Mouse (Mus musculus) limb, embryonic 11.5 days (tissue): ENCODE results near the gene Lpp. TPM values are rescaled to one million over a fixed set of nuclear protein-coding genes. Genes with fewer than 3 reads are reported as not detected.

Experiments used
- ATAC-seq: fragments of 200-750 bp; cut with Nextera tagmentation; 2 replicates; pipeline ENCODE4 v1.8.0; 2017; ENCODE audit warnings: low read depth; ENCODE audit not compliant: insufficient number of reproducible peaks, low FRiP score, low TSS enrichment
- DNase-seq: peaks from one replicate; pipeline ENCODE4 v3.0.0-alpha.2; 2015; ENCODE audit warnings: low spot score
- H3K27ac ChIP-seq: fragments of 300-500 bp; sonication (generic); replicated peaks from 2 replicates; pipeline ENCODE4 v1.5.1; 2014; ENCODE audit warnings: low read depth, mild to moderate bottlenecking, low read length
- H3K27me3 ChIP-seq: fragments of 300-500 bp; sonication (generic); 2 replicates; pipeline ENCODE4 v1.6.1; 2014; ENCODE audit warnings: mild to moderate bottlenecking, low read length, mixed read lengths; ENCODE audit not compliant: control insufficient read depth, insufficient read depth
- H3K36me3 ChIP-seq: fragments of 300-500 bp; sonication (generic); 2 replicates; pipeline ENCODE4 v1.6.1; 2014; ENCODE audit warnings: mild to moderate bottlenecking, low read length, moderate library complexity, mixed read lengths; ENCODE audit not compliant: control insufficient read depth, insufficient read depth
- H3K4me1 ChIP-seq: fragments of 300-500 bp; sonication (generic); 2 replicates; pipeline ENCODE4 v1.6.1; 2014; ENCODE audit warnings: low read length, mixed read lengths; ENCODE audit not compliant: control insufficient read depth, insufficient read depth
- H3K4me2 ChIP-seq: fragments of 300-500 bp; sonication (generic); 2 replicates; pipeline ENCODE4 v1.6.1; 2014; ENCODE audit warnings: low read depth, mild to moderate bottlenecking, moderate library complexity; ENCODE audit not compliant: severe bottlenecking
- H3K4me3 ChIP-seq: fragments of 300-500 bp; sonication (generic); 2 replicates; pipeline ENCODE4 v1.5.1; 2014; ENCODE audit warnings: low read depth, low read length
- H3K9ac ChIP-seq: fragments of 300-500 bp; sonication (generic); 2 replicates; pipeline ENCODE4 v1.6.1; 2014; ENCODE audit warnings: mild to moderate bottlenecking, low read length
- H3K9me3 ChIP-seq: fragments of 300-500 bp; sonication (generic); 2 replicates; pipeline ENCODE4 v1.6.1; 2016; ENCODE audit warnings: low read length; ENCODE audit not compliant: control insufficient read depth
- WGBS: fragments of 180-500 bp; shearing (Covaris S2); extraction: QIAGEN DNeasy Blood & Tissue Kit; methylation state at CpG from one replicate; pipeline ENCODE4 v1.1.7; 2014; 5-methylcytosine and 5-hydroxymethylcytosine counted together
- polyA plus RNA-seq: library from polyadenylated mRNA; unstranded; fragments of >200 nt; fragmentation: Nextera tagmentation; extraction: Ambion mirVana; gene quantifications from 2 replicates; pipeline ENCODE4 v1.2.1, GENCODE M21; 2014

The Lpp gene
- polyA plus RNA-seq, 1 experiment from 2014 or later: 38.2 TPM

DNA sequence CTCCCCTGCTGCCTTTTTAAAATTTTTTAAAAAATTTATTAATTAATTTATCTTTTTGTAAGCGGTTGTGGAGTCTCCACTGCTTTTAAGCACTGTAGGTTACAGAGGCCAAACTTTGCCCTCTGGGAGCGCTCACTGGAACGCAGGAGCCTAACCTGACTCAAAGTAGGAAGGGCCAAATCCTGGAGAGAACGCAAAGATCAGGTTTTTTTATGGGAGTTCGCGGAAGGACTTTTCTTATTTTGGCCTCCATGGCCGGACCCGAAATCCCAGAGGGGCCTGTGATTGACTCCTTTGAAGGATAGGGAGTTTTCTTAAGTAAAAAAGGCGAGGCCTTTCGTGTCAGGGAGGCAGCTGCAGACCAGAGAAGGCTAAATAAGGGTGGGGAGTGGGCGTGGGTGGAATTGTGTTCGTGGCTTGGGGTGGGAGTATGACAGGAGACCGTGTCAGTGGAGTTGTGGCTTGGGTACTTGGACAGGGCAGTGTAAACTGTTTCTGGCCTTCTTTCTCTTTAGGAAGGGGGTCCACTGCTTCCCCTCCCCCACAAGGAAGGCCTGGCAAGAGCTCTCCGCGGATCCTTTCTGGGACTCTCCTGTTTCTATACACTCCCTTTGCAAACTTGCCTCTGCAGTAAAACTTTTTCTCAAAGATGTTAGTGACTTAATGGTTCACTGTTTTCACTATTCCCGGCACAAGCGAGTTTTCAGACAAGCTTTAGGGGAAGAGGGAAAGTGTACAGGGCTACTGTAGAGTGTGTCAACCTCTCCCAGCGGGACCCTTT lies 1.1 kb downstream of the Lpp start:
- Histone ChIP-seq H3K4me1 (peaks cover 18% of the 10 kb centered on the region), H3K27ac (peak overlapping the region; percentile 97; the same call in 1 of the 2 replicates), H3K27me3 (no peaks in the 10 kb centered on the region), H3K4me3 (peak overlapping the region; percentile 76), H3K9me3 (no peaks in the 10 kb centered on the region), H3K36me3 (no peaks in the 10 kb centered on the region), H3K9ac (peak overlapping the region; percentile 97), H3K4me2 (peak overlapping the region; percentile 45)
- ATAC-seq (no peak), DNase-seq (peak; percentile 52)
- 6% methylated on average over 18 of the region's 18 CpGs for WGBS

DNA sequence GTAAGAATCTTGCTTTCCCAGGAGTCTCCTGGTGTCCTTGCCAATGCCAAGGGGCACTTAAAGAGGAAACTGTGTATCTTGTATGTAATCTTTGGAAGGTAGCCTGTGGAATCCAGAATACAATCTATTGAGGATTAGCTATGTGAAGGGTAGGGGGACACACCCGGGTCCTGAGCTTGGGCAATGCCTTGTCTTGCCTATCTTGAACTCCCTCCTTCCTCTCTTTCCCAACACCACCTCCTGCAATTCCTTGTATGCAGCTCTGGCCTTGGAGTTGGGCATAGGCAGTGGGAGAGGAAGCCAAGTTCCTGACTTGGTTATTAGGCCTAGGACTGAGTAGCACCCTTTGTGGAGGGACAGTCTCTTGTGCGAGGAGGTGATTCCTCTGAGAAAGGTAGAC lies 1.8 kb downstream of the Lpp start:
- DNase-seq (no peak), ATAC-seq (no peak)
- Histone ChIP-seq H3K4me1 (peaks cover 18% of the 10 kb centered on the region), H3K9me3 (no peaks in the 10 kb centered on the region), H3K4me2 (peak overlapping the region; percentile 45), H3K4me3 (peak overlapping the region; percentile 76), H3K9ac (peak overlapping the region; percentile 97; the same call in 1 of the 2 replicates), H3K27ac (no peak overlapping the region), H3K36me3 (no peaks in the 10 kb centered on the region), H3K27me3 (no peaks in the 10 kb centered on the region)
- WGBS: 81% methylated on average over 2 of the region's 2 CpGs

DNA sequence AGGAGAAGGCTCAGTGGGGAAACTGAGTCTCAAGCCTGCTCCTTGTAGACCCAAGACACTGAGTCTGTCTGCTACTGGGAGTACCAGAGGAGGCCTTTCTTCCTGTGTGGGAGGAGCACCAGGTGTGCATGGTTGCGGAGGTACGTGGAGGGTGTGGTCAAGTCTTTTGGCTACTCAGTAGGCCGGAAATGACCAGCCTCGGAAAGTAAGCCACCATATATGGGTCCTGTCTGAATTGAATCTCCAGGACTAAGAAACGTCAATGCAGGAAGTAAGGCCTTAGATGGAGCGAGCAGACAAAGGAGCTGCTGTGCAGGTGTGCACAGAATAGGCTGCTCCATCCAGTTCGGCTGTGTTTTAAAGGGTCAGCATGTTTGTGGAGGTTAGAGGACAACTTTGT lies 3.2 kb downstream of the Lpp start:
- H3K4me3 ChIP-seq: no peak overlapping the region
- H3K9ac ChIP-seq: no peak overlapping the region
- H3K4me1 ChIP-seq: peaks cover 18% of the 10 kb centered on the region
- H3K4me2 ChIP-seq: no peak overlapping the region
- H3K27ac ChIP-seq: no peak overlapping the region
- WGBS: 85% methylated on average over 7 of the region's 7 CpGs
- no peaks in the 10 kb centered on the region for H3K9me3 ChIP-seq
- DNase-seq: no peak
- H3K36me3 ChIP-seq: no peaks in the 10 kb centered on the region
- ATAC-seq: no peak
- no peaks in the 10 kb centered on the region for H3K27me3 ChIP-seq

DNA sequence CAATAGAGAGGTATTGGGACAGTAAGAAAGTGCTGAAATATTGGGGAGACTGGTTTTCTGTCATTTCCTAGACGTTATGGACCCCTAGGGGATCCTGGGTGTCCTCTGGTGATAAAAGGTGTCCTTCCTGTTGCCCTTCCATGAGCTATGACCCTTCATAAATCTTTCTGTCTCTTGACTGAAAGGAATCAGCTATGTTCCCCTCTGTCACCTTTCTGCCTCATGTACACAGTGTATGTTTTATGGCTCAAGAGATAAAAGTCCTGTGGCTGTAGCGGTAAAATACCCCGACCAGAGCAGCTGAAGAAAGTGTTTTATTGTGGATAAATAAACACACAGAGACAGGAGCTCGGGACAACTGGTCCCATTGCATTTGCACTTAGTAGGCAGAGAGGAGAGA lies 5.2 kb downstream of the Lpp start:
- Histone ChIP-seq H3K36me3 (no peaks in the 10 kb centered on the region), H3K27me3 (no peaks in the 10 kb centered on the region), H3K4me1 (peaks cover 18% of the 10 kb centered on the region), H3K27ac (no peak overlapping the region), H3K4me3 (no peak overlapping the region), H3K4me2 (no peak overlapping the region), H3K9me3 (no peaks in the 10 kb centered on the region), H3K9ac (no peak overlapping the region)
- WGBS: 8% methylated on average over 4 of the region's 4 CpGs
- DNase-seq (no peak), ATAC-seq (no peak)

DNA sequence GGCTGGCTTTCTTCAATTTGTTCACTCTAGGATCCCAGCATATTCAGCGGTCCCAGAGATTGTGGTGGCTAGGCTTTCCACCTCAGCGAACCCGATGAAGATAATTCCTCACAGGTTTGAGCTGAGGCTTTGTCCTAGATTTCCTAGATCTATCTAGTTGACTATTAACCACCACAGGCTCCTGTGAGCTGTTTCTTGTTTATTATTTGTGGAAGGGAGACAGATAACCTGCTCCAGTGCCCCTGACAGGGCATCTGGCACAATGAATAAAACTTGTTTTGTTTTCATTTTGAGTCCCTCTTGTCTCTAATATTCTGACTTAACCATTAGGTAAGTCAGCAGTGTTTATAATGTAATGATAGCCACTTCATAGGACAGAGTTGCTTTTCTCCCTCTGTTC lies 5.6 kb downstream of the Lpp start:
- Histone ChIP-seq H3K4me1 (peaks cover 18% of the 10 kb centered on the region), H3K9ac (no peak overlapping the region), H3K4me3 (no peak overlapping the region), H3K36me3 (no peaks in the 10 kb centered on the region), H3K4me2 (no peak overlapping the region), H3K9me3 (no peaks in the 10 kb centered on the region), H3K27me3 (no peaks in the 10 kb centered on the region), H3K27ac (no peak overlapping the region)
- ATAC-seq (no peak), DNase-seq (no peak)
- 59% methylated on average over 3 of the region's 3 CpGs for WGBS

DNA sequence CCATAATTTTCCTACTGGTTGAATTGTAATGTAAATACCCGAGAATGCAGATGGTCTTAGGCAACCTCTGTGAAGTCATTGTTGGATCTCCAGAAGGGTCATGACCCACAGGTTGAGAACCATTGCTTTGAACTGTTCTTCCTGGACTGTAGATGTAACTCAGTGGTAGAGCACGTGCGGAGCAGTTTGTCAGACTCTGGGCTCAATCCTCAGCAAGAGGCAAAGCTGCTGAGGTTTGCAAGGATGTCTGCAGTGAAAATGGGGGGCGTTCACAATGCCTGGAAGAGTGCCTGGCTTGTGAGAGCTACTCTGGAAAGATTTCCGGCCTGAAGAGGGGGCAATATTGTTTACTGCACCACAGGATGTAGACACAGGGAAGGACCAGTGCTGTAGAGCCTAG lies 6.2 kb downstream of the Lpp start:
- 67% methylated on average over 5 of the region's 5 CpGs for WGBS
- Histone ChIP-seq H3K4me1 (peaks cover 16% of the 10 kb centered on the region), H3K27ac (no peak overlapping the region), H3K9me3 (no peaks in the 10 kb centered on the region), H3K36me3 (peaks cover 1% of the 10 kb centered on the region; the same call in 1 of the 2 replicates), H3K9ac (no peak overlapping the region), H3K4me3 (no peak overlapping the region), H3K4me2 (no peak overlapping the region), H3K27me3 (no peaks in the 10 kb centered on the region)
- ATAC-seq (no peak), DNase-seq (no peak)

DNA sequence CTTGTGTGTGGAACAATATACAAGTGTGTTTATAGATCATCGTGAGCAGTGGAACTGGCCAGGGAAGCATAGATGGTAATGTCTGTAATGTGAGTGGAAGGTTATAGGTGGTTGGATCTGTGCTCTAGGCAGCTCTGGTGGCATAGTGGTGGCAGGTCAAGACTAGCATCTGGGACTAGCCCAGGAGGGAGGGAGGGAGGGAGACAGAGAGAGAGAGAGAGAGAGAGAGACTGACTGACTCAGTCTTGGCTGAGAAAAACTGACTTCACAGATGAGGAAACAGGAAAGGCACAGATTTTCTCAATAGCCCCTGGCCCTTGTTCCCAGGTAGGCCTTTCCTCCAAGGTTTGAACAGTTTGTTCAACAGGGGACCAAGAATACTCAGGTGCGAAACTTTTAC lies 7.5 kb downstream of the Lpp start:
- H3K4me1 ChIP-seq: peaks cover 9% of the 10 kb centered on the region; the same call in 1 of the 2 replicates
- no peak for ATAC-seq
- H3K36me3 ChIP-seq: peaks cover 2% of the 10 kb centered on the region; the same call in 1 of the 2 replicates
- no peak overlapping the region for H3K9ac ChIP-seq
- no peak overlapping the region for H3K4me2 ChIP-seq
- no peak for DNase-seq
- no peaks in the 10 kb centered on the region for H3K27me3 ChIP-seq
- H3K4me3 ChIP-seq: no peak overlapping the region
- H3K27ac ChIP-seq: no peak overlapping the region
- H3K9me3 ChIP-seq: no peaks in the 10 kb centered on the region
- 88% methylated on average over 2 of the region's 2 CpGs for WGBS

DNA sequence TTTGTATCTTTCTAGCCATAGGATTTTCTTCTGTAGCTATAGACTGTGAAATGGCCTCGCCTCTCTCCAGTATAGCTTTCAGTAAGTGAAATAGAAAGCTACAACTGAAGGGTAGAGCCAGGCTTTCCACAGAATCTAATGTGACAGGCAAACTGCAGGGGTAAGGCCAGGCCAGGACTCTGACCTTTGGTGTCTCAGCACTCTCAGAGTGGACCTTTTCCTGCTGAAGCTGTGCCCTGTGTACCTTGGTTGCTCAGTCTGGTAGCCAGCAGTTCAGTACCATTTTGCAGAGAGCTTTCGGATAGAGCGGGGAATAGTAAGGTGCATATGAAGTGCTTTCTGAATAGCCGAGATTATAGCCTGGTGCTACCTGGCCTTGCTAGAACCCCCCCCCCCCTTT lies 9.5 kb downstream of the Lpp start:
- WGBS: 89% methylated on average over 4 of the region's 4 CpGs
- ATAC-seq (no peak), DNase-seq (no peak)
- Histone ChIP-seq H3K27me3 (no peaks in the 10 kb centered on the region), H3K9ac (no peak overlapping the region), H3K4me3 (no peak overlapping the region), H3K36me3 (peaks cover 2% of the 10 kb centered on the region; the same call in 1 of the 2 replicates), H3K27ac (no peak overlapping the region), H3K4me1 (no peaks in the 10 kb centered on the region; the same call in 1 of the 2 replicates), H3K9me3 (no peaks in the 10 kb centered on the region), H3K4me2 (no peak overlapping the region)
